Mouse (Mus musculus) C2C12 (cell line): ENCODE measurements around the gene Dag1. TPM values are rescaled to one million over a fixed set of nuclear protein-coding genes. Genes with fewer than 3 reads are reported as not detected.
A peak's percentile ranks its signal among the peaks of the same experiment; 100 is the strongest.
"Not testable (repeated sequence)": the region's sequence is repeated elsewhere in the genome, so short reads cannot be mapped to it uniquely, and the experiment has no call there.

Experiments used
- H3K27me3 ChIP-seq: one replicate; pipeline ENCODE4 v1.6.1; 2011; ENCODE audit not compliant: control insufficient read depth, insufficient read depth, insufficient read length
- H3K36me3 ChIP-seq: one replicate; pipeline ENCODE4 v1.6.1; 2011; ENCODE audit not compliant: control insufficient read depth, insufficient read depth
- H3K4me3 ChIP-seq: one replicate; pipeline ENCODE4 v1.5.1; 2011; ENCODE audit warnings: mild to moderate bottlenecking, control low read depth; ENCODE audit not compliant: poor library complexity, insufficient read depth, severe bottlenecking
- H3K79me2 ChIP-seq: one replicate; pipeline ENCODE4 v1.6.1; 2011; ENCODE audit not compliant: control insufficient read depth, insufficient read depth
- H3K79me3 ChIP-seq: one replicate; pipeline ENCODE4 v1.6.1; 2011; ENCODE audit warnings: low read depth, control low read depth
- H3ac ChIP-seq: one replicate; pipeline ENCODE3; 2011; ENCODE audit warnings: low read depth; ENCODE audit not compliant: control insufficient read depth, insufficient read length
- CEBPB ChIP-seq: IDR thresholded peaks from one replicate; pipeline ENCODE4 v1.6.1; 2011; ENCODE audit warnings: low read depth, mild to moderate bottlenecking, control low read depth, moderate library complexity
- CTCF ChIP-seq: IDR thresholded peaks from one replicate; pipeline ENCODE4 v1.5.1; 2011; ENCODE audit not compliant: control insufficient read depth, insufficient read depth, insufficient read length
- FOSL1 ChIP-seq: IDR thresholded peaks from one replicate; pipeline ENCODE4 v1.8.0; 2011; ENCODE audit warnings: mild to moderate bottlenecking, low read length; ENCODE audit not compliant: poor library complexity, insufficient read depth, severe bottlenecking
- MAX ChIP-seq: IDR thresholded peaks from one replicate; pipeline ENCODE4 v1.6.1; 2011; ENCODE audit warnings: mild to moderate bottlenecking, control low read depth
- MYOD1 ChIP-seq: IDR thresholded peaks from one replicate; pipeline ENCODE4 v1.6.1; 2011; ENCODE audit warnings: low read depth; ENCODE audit not compliant: control insufficient read depth, insufficient read length
- MYOG ChIP-seq: IDR thresholded peaks from one replicate; pipeline ENCODE4 v1.6.1; 2011; ENCODE audit not compliant: control insufficient read depth, insufficient read length; ENCODE audit errors: extremely low read depth
- USF1 ChIP-seq: IDR thresholded peaks from one replicate; pipeline ENCODE4 v1.6.1; 2011; ENCODE audit warnings: low read depth, mild to moderate bottlenecking, control low read depth, moderate library complexity
- polyA plus RNA-seq: library from polyadenylated mRNA; unstranded; fragments of >200 nt; fragmentation: generic; extraction: Trizol; gene quantifications from one replicate; pipeline ENCODE4 v1.2.1, GENCODE M21; 2012; ENCODE audit warnings: missing spikeins

Dag1 gene
- polyA plus RNA-seq, 1 experiment, result 42.3 TPM

DNA sequence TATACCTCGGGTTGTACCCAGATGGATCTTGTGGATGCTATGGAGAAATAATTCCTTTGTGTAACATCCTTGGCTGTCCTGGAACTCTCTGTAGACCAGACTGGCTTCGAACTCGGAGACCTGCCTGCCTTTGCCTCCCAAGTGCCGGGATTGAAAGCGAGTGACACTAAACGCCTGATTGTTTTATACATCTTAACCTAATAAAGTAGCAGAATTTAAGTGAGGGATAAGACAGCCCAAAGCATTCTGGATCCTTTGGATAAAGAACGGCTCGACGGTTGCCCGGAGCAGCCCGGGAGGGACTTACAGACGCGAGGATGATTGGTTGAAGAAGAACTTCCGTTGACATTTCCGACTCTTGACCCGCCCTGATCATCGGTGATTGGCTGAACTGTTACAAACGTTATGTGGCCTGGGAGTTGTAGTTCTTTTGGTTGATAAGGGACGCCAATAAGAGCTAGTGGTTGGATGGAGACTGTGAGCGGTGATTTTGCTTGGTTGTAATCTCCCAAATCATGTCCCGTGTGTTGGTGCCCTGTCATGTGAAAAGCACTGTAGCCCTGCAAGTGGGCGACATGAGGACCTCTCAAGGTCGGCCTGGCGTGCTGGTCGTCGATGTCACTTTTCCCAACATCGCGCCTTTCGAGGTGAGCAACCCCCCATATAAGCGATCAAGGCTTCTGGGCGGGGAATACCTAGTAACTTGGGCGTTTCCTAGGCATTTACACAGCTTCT lies 26.4 kb upstream of the Dag1 start, which contains the start of gene Nicn1:
TSS of gene Nicn1 (plus strand) at position 414 of the 735 bp plus-strand sequence.
- no peaks in the 10 kb centered on the region for H3K27me3 ChIP-seq
- H3K79me2 ChIP-seq, result peaks cover 4% of the 10 kb centered on the region

DNA sequence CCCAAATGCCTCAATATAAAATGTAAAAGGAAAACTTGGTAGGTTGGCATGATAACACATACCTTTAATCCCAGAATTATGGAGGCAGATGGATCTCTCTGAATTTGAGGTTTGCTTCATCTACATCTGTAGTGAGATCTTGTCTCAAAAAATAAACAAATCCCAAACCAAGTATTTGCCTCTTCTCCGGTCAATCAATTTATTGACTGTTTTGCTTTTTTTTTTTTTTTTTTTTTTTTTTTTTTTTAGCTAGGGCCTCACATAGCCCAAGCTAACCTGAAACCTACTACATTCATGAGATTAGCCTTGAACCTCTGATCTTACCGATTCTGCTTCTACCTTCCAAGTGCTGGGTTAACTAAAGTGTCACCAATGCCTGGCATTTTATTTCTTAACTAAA lies 25.6 kb upstream of the Dag1 start:
- Histone ChIP-seq H3ac (no peak overlapping the region), H3K79me3 (no peaks in the 10 kb centered on the region), H3K27me3 (no peaks in the 10 kb centered on the region), H3K79me2 (peaks cover 4% of the 10 kb centered on the region), H3K36me3 (no peaks in the 10 kb centered on the region), H3K4me3 (no peak overlapping the region)
- TF ChIP-seq CEBPB, result no peak
- no peak for TF ChIP-seq USF1
- TF ChIP-seq FOSL1, result no peak
- TF ChIP-seq MYOD1, result no peak

More for the DNA sequence above, 26.4 kb upstream of the Dag1 start, which contains the start of gene Nicn1:
- TF ChIP-seq MYOG, result no peak
- no peak for TF ChIP-seq MYOD1
- no peak for TF ChIP-seq MAX
- TF ChIP-seq CEBPB, result no peak
- no peak for TF ChIP-seq USF1
- TF ChIP-seq FOSL1, result no peak
- no peak for TF ChIP-seq CTCF
- no peaks in the 10 kb centered on the region for H3K36me3 ChIP-seq
- H3K79me3 ChIP-seq, result no peaks in the 10 kb centered on the region
- peak within 1 kb of the TSS; percentile 61 for H3ac ChIP-seq
- peak within 1 kb of the TSS; percentile 44 for H3K4me3 ChIP-seq

DNA sequence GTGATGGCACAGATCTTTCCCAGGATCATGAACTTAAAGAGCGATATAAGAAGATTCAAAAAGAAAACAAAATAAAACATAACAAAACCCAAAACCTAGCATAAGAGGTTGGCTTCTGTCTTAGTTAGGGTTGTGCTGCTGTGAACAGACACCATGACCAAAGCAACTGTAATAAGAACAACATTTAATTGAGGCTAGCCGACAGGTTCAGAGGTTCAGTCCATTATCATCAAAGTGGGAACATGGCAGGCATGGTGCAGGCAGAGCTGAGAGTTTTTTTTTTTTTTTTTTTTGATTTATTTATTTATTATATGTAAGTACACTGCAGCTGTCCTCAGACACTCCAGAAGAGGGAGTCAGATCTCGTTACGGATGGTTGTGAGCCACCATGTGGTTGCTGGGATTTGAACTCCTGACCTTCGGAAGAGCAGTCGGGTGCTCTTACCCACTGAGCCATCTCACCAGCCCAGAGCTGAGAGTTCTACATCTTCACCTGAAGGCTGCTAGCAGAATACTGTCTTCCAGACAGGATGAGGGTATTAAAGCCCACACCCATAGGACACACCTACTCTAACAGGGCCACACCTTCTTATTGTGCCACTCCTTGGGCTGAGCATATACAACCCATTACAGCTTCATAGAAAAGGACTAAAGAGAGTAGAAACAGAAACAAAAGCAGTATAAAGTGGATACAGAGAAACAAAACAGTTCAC lies 23.9 kb upstream of the Dag1 start:
- H3K36me3 ChIP-seq, H3K27me3 ChIP-seq, H3K4me3 ChIP-seq, H3K79me2 ChIP-seq, H3K79me3 ChIP-seq, H3ac ChIP-seq: not testable (repeated sequence)

DNA sequence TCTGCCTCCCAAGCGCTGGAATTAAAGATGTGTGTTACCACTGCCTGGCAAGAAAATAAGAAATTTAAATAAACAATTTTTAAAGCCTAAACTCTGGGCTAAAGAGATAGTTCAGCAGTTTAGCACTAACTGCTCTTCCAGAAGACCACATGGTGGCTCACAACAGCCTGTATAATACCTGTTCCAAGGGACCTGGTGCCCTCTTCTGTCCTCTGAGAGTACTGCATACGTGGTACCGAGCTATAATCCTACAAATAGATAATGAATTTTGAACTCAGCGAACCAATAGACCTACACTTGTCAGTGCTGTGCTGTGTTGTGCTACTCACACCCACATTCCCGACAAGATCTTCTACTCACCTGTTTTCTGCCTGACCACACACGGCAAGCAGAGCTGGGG lies 20.7 kb upstream of the Dag1 start:
- TF ChIP-seq CEBPB (no peak), MAX (peak; percentile 70), MYOD1 (no peak), USF1 (no peak), CTCF (peak; percentile 70), MYOG (no peak), FOSL1 (no peak)
- H3K27me3 ChIP-seq, result no peaks in the 10 kb centered on the region
- H3K79me3 ChIP-seq, result no peaks in the 10 kb centered on the region
- no peaks in the 10 kb centered on the region for H3K79me2 ChIP-seq
- no peaks in the 10 kb centered on the region for H3K36me3 ChIP-seq
- H3K4me3 ChIP-seq, result no peak overlapping the region
- H3ac ChIP-seq, result no peak overlapping the region

DNA sequence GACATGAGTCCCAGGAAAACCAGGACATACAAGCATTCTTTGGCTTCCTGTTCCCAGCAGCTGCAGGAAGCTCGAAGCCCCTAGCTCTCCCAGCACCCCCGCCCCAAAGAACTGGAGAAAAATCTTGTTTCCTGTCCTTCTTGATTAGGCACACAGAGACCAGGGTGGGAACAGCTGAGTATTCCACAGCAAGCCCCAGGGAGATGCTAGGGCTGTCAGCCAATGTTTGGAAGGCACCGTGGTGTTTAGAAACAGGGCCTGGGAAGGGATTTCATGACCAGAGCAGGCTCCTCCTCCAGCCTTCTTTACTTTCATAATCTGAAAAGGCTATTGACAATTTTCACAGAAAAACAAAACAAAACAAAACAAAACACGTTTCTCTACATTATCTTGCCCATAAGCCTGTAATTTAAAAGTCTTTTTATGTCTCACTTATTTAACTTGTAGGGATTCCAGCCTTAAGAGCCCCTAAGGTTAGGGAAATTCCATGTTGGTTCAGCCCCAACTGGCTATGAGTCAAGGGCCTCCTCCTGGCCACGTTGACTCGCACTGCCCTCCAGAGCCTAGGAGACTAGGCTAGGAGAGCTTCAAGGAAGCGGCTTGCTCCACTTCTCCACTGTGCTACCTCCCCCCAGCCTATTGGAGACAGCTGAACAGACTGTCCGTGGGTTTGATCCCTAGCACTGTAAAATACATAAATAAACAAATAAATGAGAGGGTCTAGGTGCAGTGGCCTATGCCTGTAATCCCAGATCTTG lies 16.5 kb upstream of the Dag1 start:
- H3K4me3 ChIP-seq, result no peak overlapping the region

More for the DNA sequence above, 16.5 kb upstream of the Dag1 start:
- Histone ChIP-seq H3K27me3 (no peaks in the 10 kb centered on the region), H3K36me3 (no peaks in the 10 kb centered on the region), H3ac (no peak overlapping the region), H3K79me3 (no peaks in the 10 kb centered on the region), H3K79me2 (no peaks in the 10 kb centered on the region)
- no peak for TF ChIP-seq FOSL1
- TF ChIP-seq MAX, result no peak
- TF ChIP-seq USF1, result no peak
